Mouse (Mus musculus) erythroid progenitor cell, adult 5-6 weeks (primary cell): ENCODE data around the gene Sv2c. TPM values are rescaled to one million over a fixed set of nuclear protein-coding genes. Genes with fewer than 3 reads are reported as not detected.
A peak's percentile ranks its signal among the peaks of the same experiment; 100 is the strongest.

Experiments used
- ATAC-seq: replicated peaks from 2 replicates; pipeline ENCODE4 v1.8.0; 2016; ENCODE audit warnings: moderate number of reproducible peaks, mild to moderate bottlenecking, moderate TSS enrichment, inconsistent platforms; ENCODE audit not compliant: poor library complexity, low FRiP score, severe bottlenecking
- total RNA-seq, 2 experiments: library from RNA; stranded (forward) in 1 of 2; stranded (reverse) in 1 of 2; fragments of 150-400 nt in 1 of 2; fragments of 186-747, 209-891 nt in 1 of 2; gene quantifications; 2 replicates each; pipeline versions ENCODE4 v1.2.3 to v1.2.4; 2015 to 2017; ENCODE audit warnings: low replicate concordance in 2 of 2

Sv2c gene
- total RNA-seq, 2 experiments from 2014 or later = not detected

GRCm38 (mm10) chr13:95950434-95951091 is 181.8 kb downstream of the Sv2c start:
- ATAC-seq = peak; percentile 84

DNA sequence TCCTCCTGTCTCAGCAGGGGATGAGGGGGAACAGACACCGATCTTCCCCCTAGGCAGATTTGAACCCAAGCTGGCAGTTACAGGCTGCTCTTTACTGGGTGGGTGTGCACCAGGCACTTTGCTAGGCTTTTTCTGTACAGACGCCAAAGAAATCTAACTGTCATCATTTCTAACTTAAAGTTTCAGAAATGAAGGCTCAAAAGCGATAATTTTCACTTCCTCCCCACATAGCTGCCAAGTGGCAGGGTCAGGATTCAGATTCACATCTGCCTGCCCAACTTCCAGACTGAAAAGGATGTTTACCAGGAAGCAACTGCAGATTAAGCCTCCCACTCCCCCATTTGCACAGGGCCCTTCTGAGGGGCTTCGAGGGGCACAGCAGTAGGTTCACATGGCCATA is 183.0 kb downstream of the Sv2c start:
- ATAC-seq = no peak

- no peak for ATAC-seq
Observed at GRCm38 (mm10) chr13:95948821-95949220, 183.6 kb downstream of the Sv2c start.

DNA sequence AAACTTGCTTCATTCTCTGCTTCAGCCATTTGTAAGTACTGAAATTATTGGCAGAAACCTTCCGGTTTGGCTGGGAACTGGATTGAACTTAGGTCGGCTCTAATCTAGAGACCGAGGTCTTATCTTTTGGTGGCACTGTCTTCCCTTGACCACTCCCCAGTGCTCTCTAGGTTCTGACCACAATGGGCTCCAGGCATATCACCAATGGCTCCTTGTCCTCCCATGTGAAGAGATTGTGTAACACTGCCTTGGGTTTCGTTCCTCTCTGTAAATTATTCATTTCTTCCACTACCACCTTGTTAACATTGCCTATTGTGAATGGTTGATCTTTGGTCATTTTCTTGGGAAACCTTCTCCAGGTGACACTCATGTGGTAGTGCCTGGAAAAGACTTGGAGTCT is 184.0 kb downstream of the Sv2c start:
- no peak for ATAC-seq

- ATAC-seq = no peak
Observed at GRCm38 (mm10) chr13:95945937-95946507, 186.4 kb downstream of the Sv2c start.

- no peak for ATAC-seq
Observed at GRCm38 (mm10) chr13:95944621-95945020, 187.8 kb downstream of the Sv2c start.

- no peak for ATAC-seq
Observed at GRCm38 (mm10) chr13:95943919-95944318, 188.5 kb downstream of the Sv2c start.

DNA sequence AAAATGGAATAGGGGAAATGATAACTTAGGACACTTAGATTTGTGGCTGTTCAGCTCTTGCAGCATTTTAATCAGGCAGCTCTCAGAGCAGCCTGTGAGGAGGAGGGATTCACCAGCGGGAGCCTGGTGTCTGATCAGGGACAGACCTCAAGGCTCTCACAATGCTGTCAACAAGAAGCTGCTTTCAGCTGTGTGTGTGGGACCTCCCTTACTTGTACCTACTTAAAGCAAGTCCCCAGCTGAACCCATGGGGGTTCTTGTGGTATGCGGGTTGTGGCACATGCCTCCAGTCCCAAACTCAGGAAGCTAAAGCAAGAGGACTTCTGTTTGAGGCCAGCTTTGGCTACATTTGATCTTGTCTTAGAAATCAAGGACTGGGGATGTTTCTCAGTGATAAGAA is 189.8 kb downstream of the Sv2c start:
- ATAC-seq = no peak

- ATAC-seq = no peak
Observed at GRCm38 (mm10) chr13:95941861-95942260, 190.5 kb downstream of the Sv2c start.

DNA sequence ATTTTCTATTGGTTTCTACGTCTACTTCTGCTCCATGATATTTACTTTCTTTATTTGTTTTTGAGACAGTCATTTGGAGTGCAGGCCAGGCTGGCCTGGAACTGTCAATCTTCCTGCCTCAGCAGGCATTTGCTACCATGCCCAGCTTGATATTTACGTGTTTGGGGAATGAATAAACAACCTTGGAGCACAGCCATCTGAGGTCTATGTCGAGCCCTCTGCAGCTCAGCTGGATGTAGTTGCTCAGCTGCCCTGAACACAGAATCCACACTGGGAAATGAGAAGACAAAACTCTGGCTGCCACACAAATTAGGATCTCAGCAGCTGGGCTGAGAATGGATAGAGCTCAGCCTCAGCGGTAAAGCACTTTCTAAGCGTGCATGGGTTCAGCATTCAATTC is 191.6 kb downstream of the Sv2c start:
- no peak for ATAC-seq

GRCm38 (mm10) chr13:95924201-95924621 is 208.2 kb downstream of the Sv2c start:
- no peak for ATAC-seq

DNA sequence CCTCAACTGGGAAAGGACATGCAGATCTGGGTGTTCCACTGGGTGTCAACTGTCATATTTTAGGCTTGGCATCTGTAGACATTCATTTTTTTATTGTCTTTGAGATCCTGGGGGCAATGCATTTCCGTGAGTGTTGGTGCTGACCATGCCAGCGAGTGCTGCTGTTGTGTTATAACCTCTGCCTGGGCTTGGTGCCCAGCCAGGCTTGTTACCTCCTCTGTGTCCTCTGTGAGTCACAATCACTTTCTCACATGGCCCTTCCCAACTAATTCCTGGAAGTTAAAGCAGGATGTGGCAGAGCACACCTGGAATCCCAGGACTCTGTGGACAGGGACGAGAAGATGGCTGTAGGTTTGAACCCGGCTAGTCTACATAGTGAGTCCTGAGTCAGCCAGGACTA is 209.8 kb downstream of the Sv2c start:
- no peak for ATAC-seq

DNA sequence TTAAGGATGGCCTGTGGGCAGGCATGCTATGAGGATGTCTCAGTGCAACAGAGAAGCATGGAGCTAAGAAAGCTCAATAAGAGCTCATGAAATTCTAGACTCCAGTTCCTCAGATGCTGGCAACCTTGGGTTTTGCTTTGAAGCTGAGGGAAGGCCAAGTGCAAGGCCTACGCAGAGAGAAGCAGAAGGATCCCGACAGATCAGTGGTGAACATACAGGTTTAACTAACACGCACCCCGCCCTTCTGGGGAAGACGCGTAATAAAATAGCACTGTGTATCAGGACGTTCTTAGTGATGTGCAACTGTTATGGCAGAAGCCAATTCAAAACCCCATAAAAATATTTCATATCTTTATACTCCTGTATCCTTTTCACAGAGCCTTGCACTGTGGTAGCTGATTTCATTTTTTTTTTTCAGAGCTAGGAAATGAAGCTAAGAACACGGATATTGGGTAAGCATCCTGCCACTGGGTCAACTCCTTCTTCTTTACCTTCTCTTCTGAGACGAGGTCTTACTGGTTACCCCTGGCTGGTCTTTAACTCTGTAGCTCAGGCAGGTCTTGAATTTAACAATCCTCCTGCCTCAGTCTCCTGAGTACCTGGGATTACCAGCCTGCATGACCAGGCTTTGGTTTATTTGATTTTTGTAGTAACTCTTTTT is 213.6 kb downstream of the Sv2c start:
- ATAC-seq = no peak

- no peak for ATAC-seq
Observed at GRCm38 (mm10) chr13:95913046-95913406, 219.4 kb downstream of the Sv2c start.

GRCm38 (mm10) chr13:95912157-95913045 is 220.0 kb downstream of the Sv2c start:
- no peak for ATAC-seq

GRCm38 (mm10) chr13:95910270-95910669 is 222.1 kb downstream of the Sv2c start:
- no peak for ATAC-seq

GRCm38 (mm10) chr13:95909244-95909643 is 223.1 kb downstream of the Sv2c start:
- ATAC-seq = no peak
